Mouse (Mus musculus): ENCODE data around the gene Lars2.

- TF ChIP-seq CTCF (IDR thresholded peaks at IDR 0.05; ENCODE audit: borderline replicate concordance, extremely low read depth, insufficient read depth, insufficient read length) (no peak), POLR2A (IDR thresholded peaks at IDR 0.05; ENCODE audit: borderline replicate concordance, extremely low read depth, insufficient read depth, insufficient read length, poor library complexity, severe bottlenecking) (no peak)
Measured at GRCm38 (mm10) chr9:123448594-123448993, 81.9 kb downstream of the Lars2 start.
